In genomic region chr14:20032738-20033116, GRCm38 (mm10) we compare ENCODE assay signal across 1 mouse cellular context.
TF ChIP-seq lines count a peak whose summit lies in the region.

No protein-coding gene starts in this region.

TF ChIP-seq in MEL, 35 proteins besides CTCF, POLR2A, EP300 and RAD21:
- TF ChIP-seq MAZ (IDR thresholded peaks at IDR 0.05; ENCODE audit: low read depth, low read length) (0 out of 2 replicates have a peak, but pooled peaks have one; percentile 16), ETS1 (IDR thresholded peaks at IDR 0.05; ENCODE audit: low read depth, low read length) (no peak)
